Mouse (Mus musculus): ENCODE data around the gene Cap2.

Cap2 gene

GRCm38 (mm10) chr13:46632796-46633195 is 131.1 kb downstream of the Cap2 start:
- no peak for DNase-seq (ENCODE audit: low spot score in 2 of 2)

- DNase-seq (ENCODE audit: low spot score in 2 of 2): peak in 1 of 2 experiments; percentile 63
Measured at GRCm38 (mm10) chr13:46633320-46634132, 131.9 kb downstream of the Cap2 start.

- peak in 1 of 2 experiments; percentile 50 for DNase-seq (ENCODE audit: low spot score in 2 of 2)
Measured at GRCm38 (mm10) chr13:46634133-46634488, 132.5 kb downstream of the Cap2 start.

GRCm38 (mm10) chr13:46640608-46641468 is 139.2 kb downstream of the Cap2 start:
- DNase-seq (ENCODE audit: low spot score in 2 of 2): no peak

GRCm38 (mm10) chr13:46642318-46642717 is 140.7 kb downstream of the Cap2 start:
- no peak for DNase-seq (ENCODE audit: low spot score in 2 of 2)

- no peak for DNase-seq (ENCODE audit: low spot score in 2 of 2)
Measured at GRCm38 (mm10) chr13:46644175-46644574, 142.5 kb downstream of the Cap2 start.

- DNase-seq (ENCODE audit: low spot score in 2 of 2): no peak
Measured at GRCm38 (mm10) chr13:46645476-46645875, 143.8 kb downstream of the Cap2 start.

GRCm38 (mm10) chr13:46651853-46652252 is 150.2 kb downstream of the Cap2 start:
- DNase-seq (ENCODE audit: low spot score in 2 of 2): no peak

GRCm38 (mm10) chr13:46652671-46653070 is 151.0 kb downstream of the Cap2 start:
- no peak for DNase-seq (ENCODE audit: low spot score in 2 of 2)

GRCm38 (mm10) chr13:46653671-46654070 is 152.0 kb downstream of the Cap2 start:
- no peak for DNase-seq (ENCODE audit: low spot score in 2 of 2)

- DNase-seq (ENCODE audit: low spot score in 2 of 2): no peak
Measured at GRCm38 (mm10) chr13:46654566-46654965, 152.9 kb downstream of the Cap2 start.

GRCm38 (mm10) chr13:46659211-46659610 is 157.6 kb downstream of the Cap2 start:
- no peak for DNase-seq (ENCODE audit: low spot score in 2 of 2)

- peak in 1 of 2 experiments; percentile 44 for DNase-seq (ENCODE audit: low spot score in 2 of 2)
Measured at GRCm38 (mm10) chr13:46663461-46663964, 161.9 kb downstream of the Cap2 start.

- peak; percentile 64 to 92 for DNase-seq (ENCODE audit: low spot score in 2 of 2)
Measured at GRCm38 (mm10) chr13:46669048-46669619, 167.5 kb downstream of the Cap2 start, which contains the start of gene Fam8a1. TSS of gene Fam8a1 (plus strand) at chr13:46669522.

- DNase-seq (ENCODE audit: low spot score in 2 of 2): no peak
Measured at GRCm38 (mm10) chr13:46669620-46670271, 168.1 kb downstream of the Cap2 start.

- no peak for DNase-seq (ENCODE audit: low spot score in 2 of 2)
Measured at GRCm38 (mm10) chr13:46670514-46670913, 168.9 kb downstream of the Cap2 start.

GRCm38 (mm10) chr13:46674601-46675000 is 173.0 kb downstream of the Cap2 start:
- DNase-seq (ENCODE audit: low spot score in 2 of 2): no peak

- no peak for DNase-seq (ENCODE audit: low spot score in 2 of 2)
Measured at GRCm38 (mm10) chr13:46677721-46678120, 176.1 kb downstream of the Cap2 start.

- no peak for DNase-seq (ENCODE audit: low spot score in 2 of 2)
Measured at GRCm38 (mm10) chr13:46682921-46683320, 181.3 kb downstream of the Cap2 start.

- DNase-seq (ENCODE audit: low spot score in 2 of 2): no peak
Measured at GRCm38 (mm10) chr13:46683370-46683769, 181.7 kb downstream of the Cap2 start.

- DNase-seq (ENCODE audit: low spot score in 2 of 2): no peak
Measured at GRCm38 (mm10) chr13:46690559-46691241, 189.1 kb downstream of the Cap2 start.
